Mouse (Mus musculus): ENCODE measurements around the gene Gm10382. TPM values are rescaled to one million over a fixed set of nuclear protein-coding genes. Genes with fewer than 3 reads are reported as not detected.
A peak's percentile ranks its signal among the peaks of the same experiment; 100 is the strongest.

Gm10382 gene
- under 1 TPM; 0.28 to 0.48 TPM for total RNA-seq (2021)
- long read RNA-seq, experiment 1: 0 reads
- long read RNA-seq, experiment 2: 0 reads

- DNase-seq (ENCODE audit: extremely low spot score in 1 of 2, low spot score in 2 of 2): peak; percentile 79 to 81
- no peak for TF ChIP-seq CTCF (IDR thresholded peaks at IDR 0.05)
- intact Hi-C loops (cut with DNase I): loop anchor here (1.0 kb wide), 1 partner anchor 16 kb away; no protein-coding TSS in a partner anchor
- peak within 1 kb of the TSS; percentile 100 for H3K27ac ChIP-seq
- H3K4me3 ChIP-seq: peak within 1 kb of the TSS; percentile 98
These were observed at the start of gene Gm10382 for GRCm38 (mm10) chr5:125389131-125389578. TSS of gene Gm10382 (plus strand) at chr5:125389322.

- intact Hi-C loops (cut with DNase I): loop anchor here (5.0 kb wide), 1 partner anchor 43 kb away; no protein-coding TSS in a partner anchor
- peak overlapping the region; percentile 73 for H3K4me3 ChIP-seq
- peak; percentile 36 to 61 for DNase-seq (ENCODE audit: extremely low spot score in 1 of 2, low spot score in 2 of 2)
- TF ChIP-seq CTCF (IDR thresholded peaks at IDR 0.05): no peak
- peak overlapping the region; percentile 82 for H3K27ac ChIP-seq
These were observed 49.1 kb upstream of the Gm10382 start for GRCm38 (mm10) chr5:125339851-125340531.

GRCm38 (mm10) chr5:125340547-125341262 lies 48.4 kb upstream of the Gm10382 start, which contains the start of gene Scarb1:
TSS of gene Scarb1 (minus strand) at chr5:125341094.
- peak within 1 kb of the TSS; percentile 82 for H3K27ac ChIP-seq
- H3K4me3 ChIP-seq: peak within 1 kb of the TSS; percentile 73
- intact Hi-C loops (cut with DNase I): loop anchor here (5.0 kb wide), 1 partner anchor 43 kb away; no protein-coding TSS in a partner anchor
- TF ChIP-seq CTCF (IDR thresholded peaks at IDR 0.05): no peak; the same call in 1 of the 2 replicates
- DNase-seq (ENCODE audit: extremely low spot score in 1 of 2, low spot score in 2 of 2): peak; percentile 85 to 86

GRCm38 (mm10) chr5:125341459-125342090 lies 47.5 kb upstream of the Gm10382 start:
- intact Hi-C loops (cut with DNase I): loop anchor here (5.0 kb wide), 1 partner anchor 44 kb away; no protein-coding TSS in a partner anchor
- peak overlapping the region; percentile 82 for H3K27ac ChIP-seq
- no peak for TF ChIP-seq CTCF (IDR thresholded peaks at IDR 0.05)
- no peak for DNase-seq (ENCODE audit: extremely low spot score in 1 of 2, low spot score in 2 of 2)
- peak overlapping the region; percentile 73 for H3K4me3 ChIP-seq

GRCm38 (mm10) chr5:125344296-125344695 lies 44.8 kb upstream of the Gm10382 start:
- no peak for DNase-seq (ENCODE audit: extremely low spot score in 1 of 2, low spot score in 2 of 2)
- intact Hi-C loops (cut with DNase I): loop anchor here (5.0 kb wide), 1 partner anchor 47 kb away; no protein-coding TSS in a partner anchor
- no peak for TF ChIP-seq CTCF (IDR thresholded peaks at IDR 0.05)
- Histone ChIP-seq H3K4me3 (no peak overlapping the region), H3K27ac (no peak overlapping the region)

DNA sequence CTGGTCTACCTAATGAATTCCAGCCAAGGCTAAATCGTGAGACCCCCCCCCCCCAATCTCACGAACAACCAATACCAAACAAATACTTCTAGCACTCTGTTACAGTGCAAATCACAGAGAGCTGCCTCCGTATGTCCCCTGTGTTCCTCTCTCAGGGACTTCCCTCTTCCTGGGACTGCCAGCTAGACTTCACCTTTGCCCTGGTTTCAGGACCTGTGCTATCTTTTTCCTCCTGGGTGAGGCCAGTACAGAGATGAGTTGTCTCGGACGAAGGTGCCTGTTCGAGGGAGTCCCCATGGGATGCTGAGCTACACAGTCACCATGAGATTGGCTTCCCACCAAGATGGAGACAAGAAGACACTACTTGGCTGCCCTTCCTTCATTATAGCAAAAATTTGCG lies 41.1 kb upstream of the Gm10382 start:
- Histone ChIP-seq H3K27ac (no peak overlapping the region), H3K4me3 (no peak overlapping the region)
- no peak for DNase-seq (ENCODE audit: extremely low spot score in 1 of 2, low spot score in 2 of 2)
- intact Hi-C loops (cut with DNase I): loop anchor here (5.0 kb wide), 1 partner anchor 71 kb away; no protein-coding TSS in a partner anchor
- no peak for TF ChIP-seq CTCF (IDR thresholded peaks at IDR 0.05)

DNA sequence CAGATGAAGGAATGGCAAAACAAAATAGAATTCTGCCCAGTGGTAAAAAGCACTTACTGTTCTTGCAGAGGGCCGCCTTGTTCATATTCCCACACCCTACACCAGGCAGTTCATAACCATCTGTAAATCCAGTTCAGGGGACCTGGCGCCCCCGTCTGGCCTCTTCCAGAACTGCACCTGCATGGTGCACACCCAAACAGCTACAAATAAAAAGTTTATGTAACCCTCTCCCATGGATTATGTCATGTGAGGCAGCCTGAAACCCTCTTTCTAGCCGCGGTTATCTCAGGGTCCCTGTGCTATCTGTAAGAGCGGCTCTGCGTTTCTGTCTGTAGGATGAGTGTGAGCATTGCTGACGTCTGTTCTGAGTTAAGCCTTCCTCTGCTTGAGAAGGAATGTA lies 40.6 kb upstream of the Gm10382 start:
- DNase-seq (ENCODE audit: extremely low spot score in 1 of 2, low spot score in 2 of 2): peak; percentile 32
- intact Hi-C loops (cut with DNase I): loop anchor here (5.0 kb wide), 1 partner anchor 71 kb away; no protein-coding TSS in a partner anchor
- peak; percentile 76 for TF ChIP-seq CTCF (IDR thresholded peaks at IDR 0.05)
- Histone ChIP-seq H3K27ac (no peak overlapping the region), H3K4me3 (no peak overlapping the region)

DNA sequence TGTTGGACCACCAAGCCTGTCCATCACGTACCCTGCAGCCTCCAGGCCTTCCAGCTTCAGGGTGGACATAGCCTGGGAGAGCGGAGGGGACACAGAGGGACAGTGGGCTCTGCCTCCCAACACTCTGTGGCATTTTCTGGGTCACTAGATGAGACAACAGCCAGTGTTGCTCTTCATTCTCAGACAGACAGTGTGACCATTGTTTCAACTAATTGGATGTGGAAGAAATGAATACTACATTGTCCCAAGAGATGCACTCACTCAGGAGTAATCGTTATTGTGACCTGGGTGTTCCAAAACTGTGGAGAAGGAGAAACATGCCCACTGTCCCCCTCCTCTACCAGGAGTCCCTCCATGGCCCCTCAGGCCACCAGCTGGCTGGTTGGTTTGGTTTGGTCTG lies 39.7 kb upstream of the Gm10382 start:
- intact Hi-C loops (cut with DNase I): loop anchor here (5.0 kb wide), 1 partner anchor 72 kb away; no protein-coding TSS in a partner anchor
- Histone ChIP-seq H3K4me3 (no peak overlapping the region), H3K27ac (no peak overlapping the region)
- DNase-seq (ENCODE audit: extremely low spot score in 1 of 2, low spot score in 2 of 2): no peak
- no peak for TF ChIP-seq CTCF (IDR thresholded peaks at IDR 0.05)

GRCm38 (mm10) chr5:125351057-125351456 lies 38.1 kb upstream of the Gm10382 start:
- intact Hi-C loops (cut with DNase I): no loop called here
- H3K4me3 ChIP-seq: no peak overlapping the region
- TF ChIP-seq CTCF (IDR thresholded peaks at IDR 0.05): no peak
- DNase-seq (ENCODE audit: extremely low spot score in 1 of 2, low spot score in 2 of 2): no peak
- no peak overlapping the region for H3K27ac ChIP-seq

DNA sequence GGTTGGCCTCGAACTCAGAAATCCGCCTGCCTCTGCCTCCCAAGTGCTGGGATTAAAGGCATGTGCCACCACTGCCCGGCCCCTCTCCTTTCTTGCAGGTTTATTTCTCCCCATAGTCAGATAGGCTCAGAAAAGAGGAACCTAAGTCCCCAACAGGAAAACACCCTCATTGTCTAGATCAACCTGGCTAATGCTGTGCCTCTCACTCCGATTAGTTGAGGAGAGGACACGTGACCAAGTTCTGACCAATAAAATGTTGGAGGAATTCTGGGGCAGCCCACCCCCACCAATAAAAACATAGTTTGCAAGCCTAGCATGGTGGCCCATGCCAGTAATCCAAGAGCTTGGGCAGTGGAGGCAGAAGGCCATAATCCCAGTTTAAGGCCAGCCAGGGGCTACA lies 37.2 kb upstream of the Gm10382 start:
- no peak overlapping the region for H3K4me3 ChIP-seq
- TF ChIP-seq CTCF (IDR thresholded peaks at IDR 0.05): no peak
- H3K27ac ChIP-seq: no peak overlapping the region
- DNase-seq (ENCODE audit: extremely low spot score in 1 of 2, low spot score in 2 of 2): no peak
- intact Hi-C loops (cut with DNase I): no loop called here

DNA sequence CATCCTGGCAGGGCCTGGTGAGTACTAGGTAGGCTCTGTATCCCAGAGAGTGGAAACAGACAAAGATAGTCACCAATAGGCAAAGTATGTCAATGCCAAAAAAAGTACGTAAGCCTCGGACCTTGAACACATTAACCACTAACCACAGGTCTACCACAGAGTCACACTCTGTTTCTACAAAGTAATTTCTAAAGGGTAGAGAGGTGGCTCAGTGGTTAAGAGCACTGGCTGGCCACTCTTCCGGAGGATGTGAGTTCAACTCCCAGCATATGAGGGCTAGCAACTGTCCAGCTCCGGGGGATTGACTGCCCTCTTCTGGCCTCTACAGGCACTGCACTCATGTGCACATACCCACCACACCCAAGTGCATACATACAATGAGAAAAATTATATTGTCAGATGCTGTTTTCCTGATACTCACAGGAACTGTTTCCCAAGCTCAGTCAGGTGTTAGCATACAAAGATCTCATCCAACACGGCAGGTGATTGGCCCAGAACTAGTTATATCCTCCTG lies 36.3 kb upstream of the Gm10382 start:
- TF ChIP-seq CTCF (IDR thresholded peaks at IDR 0.05): no peak
- Histone ChIP-seq H3K27ac (no peak overlapping the region), H3K4me3 (no peak overlapping the region)
- no peak for DNase-seq (ENCODE audit: extremely low spot score in 1 of 2, low spot score in 2 of 2)
- intact Hi-C loops (cut with DNase I): no loop called here

All from left cerebral cortex, adult 2 months (tissue).